Comparison of ENCODE assay signal across 8 mouse cellular contexts in genomic region chr15:84720291-84721204, GRCm38 (mm10). TPM values are rescaled to one million over a fixed set of nuclear protein-coding genes. Genes with fewer than 3 reads are reported as not detected.
DNase-seq lines count a peak whose midpoint lies in the region; ATAC-seq and TF ChIP-seq lines count a peak whose summit lies in the region.

No protein-coding gene starts in this region.

- H3K27ac ChIP-seq in forebrain, postnatal 0 days (ENCODE audit: low read depth, low read length): no peak overlapping the region
- H3K27ac ChIP-seq in midbrain, embryonic 12.5 days (replicated peaks): no peak overlapping the region

- H3K4me2 ChIP-seq in forebrain, postnatal 0 days (ENCODE audit: low read depth): peak overlapping the region; percentile 28
- H3K4me2 ChIP-seq in midbrain, embryonic 12.5 days (replicated peaks): peak overlapping the region; percentile 42

- no peak overlapping the region for H3K9ac ChIP-seq in forebrain, postnatal 0 days
- H3K9ac ChIP-seq in midbrain, embryonic 12.5 days (replicated peaks): no peak overlapping the region

- no peak for ATAC-seq in forebrain, postnatal 0 days
- no peak for ATAC-seq in midbrain, embryonic 12.5 days (ENCODE audit: low FRiP score, low read depth)
- no peak for ATAC-seq in activated CD4-positive, CD25-positive, alpha-beta regulatory T cell, adult 4 months

- WGBS in forebrain, postnatal 0 days: 6% methylated on average over 33 of the region's 33 CpGs
- WGBS in midbrain, embryonic 12.5 days: 6% methylated on average over 33 of the region's 33 CpGs

- no peaks in the 10 kb centered on the region for H3K9me3 ChIP-seq in forebrain, postnatal 0 days (ENCODE audit: low read length)
- H3K9me3 ChIP-seq in midbrain, embryonic 12.5 days: no peaks in the 10 kb centered on the region

- peaks cover 24% of the 10 kb centered on the region for H3K27me3 ChIP-seq in forebrain, postnatal 0 days (ENCODE audit: insufficient read depth, low read length)
- peaks cover 48% of the 10 kb centered on the region for H3K27me3 ChIP-seq in midbrain, embryonic 12.5 days

- DNase-seq in B cell, adult 2 months: peak; percentile 14 to 21
- peak; percentile 76 for DNase-seq in ES-CJ7 (ENCODE audit: low read depth, low spot score)
- DNase-seq in forebrain, postnatal 0 days: no peak
- DNase-seq in kidney, postnatal 36 days: peak; percentile 26 to 59
- DNase-seq in right cerebral cortex, adult 2 months (ENCODE audit: low spot score in 2 of 2): no peak
- no peak for DNase-seq in gastrocnemius, adult 18-20 months (ENCODE audit: low spot score)

- H3K4me1 ChIP-seq in forebrain, postnatal 0 days (ENCODE audit: insufficient read depth): no peaks in the 10 kb centered on the region
- H3K4me1 ChIP-seq in midbrain, embryonic 12.5 days: peaks cover 17% of the 10 kb centered on the region

- no peak for TF ChIP-seq CTCF in forebrain, postnatal 0 days (IDR thresholded peaks at IDR 0.05; ENCODE audit: low read depth)

- no peaks in the 10 kb centered on the region for H3K36me3 ChIP-seq in forebrain, postnatal 0 days (ENCODE audit: insufficient read depth)
- H3K36me3 ChIP-seq in midbrain, embryonic 12.5 days: no peaks in the 10 kb centered on the region

- 0 out of 2 replicates have a peak overlapping the region, but pooled peaks have one; percentile 5 for H3K4me3 ChIP-seq in forebrain, postnatal 0 days (ENCODE audit: low read depth, low read length)
- H3K4me3 ChIP-seq in midbrain, embryonic 12.5 days: peak overlapping the region; percentile 16; the same call in 1 of the 2 replicates

RNA-seq across cellular contexts. Expression of gene Arhgap8, which starts 0.7 kb away (rescaled TPM):
- total RNA-seq in forebrain, postnatal 0 days (2014; rRNA removed): 0.29 TPM in 1 of 2 replicates, not detected in the other
- 0.19 and 0.44 TPM in 2 replicates for polyA plus RNA-seq in forebrain, postnatal 0 days (2015; fragmentation: Nextera tagmentation; extraction: Ambion mirVana)
- polyA plus RNA-seq in midbrain, embryonic 12.5 days (2016; fragmentation: Nextera tagmentation; extraction: Ambion mirVana): 0.69 and 1.4 TPM in 2 replicates
- polyA plus RNA-seq in activated CD4-positive, CD25-positive, alpha-beta regulatory T cell, adult 4 months (2017; shearing (Covaris generic)): not detected
- under 1 TPM in 1 of 2 experiments, not detected in 1; 0.14 TPM for total RNA-seq in gastrocnemius, adult 18-20 months (2021)

RNA-seq across cellular contexts. Expression of gene Prr5, which starts 51.1 kb away (rescaled TPM):
- 8.6 and 17.2 TPM in 2 replicates for total RNA-seq in forebrain, postnatal 0 days (2014; rRNA removed)
- 17.8 and 28.2 TPM in 2 replicates for polyA plus RNA-seq in forebrain, postnatal 0 days (2015; fragmentation: Nextera tagmentation; extraction: Ambion mirVana)
- 11.1 and 13.9 TPM in 2 replicates for polyA plus RNA-seq in midbrain, embryonic 12.5 days (2016; fragmentation: Nextera tagmentation; extraction: Ambion mirVana)
- not detected for polyA plus RNA-seq in activated CD4-positive, CD25-positive, alpha-beta regulatory T cell, adult 4 months (2017; shearing (Covaris generic))
- total RNA-seq in gastrocnemius, adult 18-20 months (2021): 1 to 10 TPM; 2.4 to 3.2 TPM

Comparison
In these comparisons a context has a peak if more than half of its experiments do, and no peak if none do; other contexts are left out.
1. DNase-seq: peak in B cell, adult 2 months (2 of 2), ES-CJ7 (single experiment) and kidney, postnatal 36 days (2 of 2); none in forebrain, postnatal 0 days (single experiment), right cerebral cortex, adult 2 months (0 of 2) and gastrocnemius, adult 18-20 months (single experiment).
2. RNA of gene Prr5, which starts 51.1 kb away (polyA plus RNA-seq): 17.8 to 28.2 TPM in forebrain, postnatal 0 days and 11.1 to 13.9 TPM in midbrain, embryonic 12.5 days; not detected in activated CD4-positive, CD25-positive, alpha-beta regulatory T cell, adult 4 months; every median in the first group is over 10 times any median in the second.